In genomic region chr15:77215178-77215800, GRCm38 (mm10) we compare ENCODE assay signal across 9 mouse cellular contexts.
DNase-seq lines count a peak whose midpoint lies in the region; ATAC-seq lines count a peak whose summit lies in the region.
"Had no signal": no experiment of that assay in that cellular context is flagged by ENCODE, and none has a peak within 500 bp of the region (broad histone marks: within the 10 kb centered on the region; RNA-seq: fewer than 3 reads in every experiment).

No protein-coding gene starts in this region.

- DNase-seq in heart, adult 9 months (ENCODE audit: low spot score in 2 of 2) = peak; percentile 44
- DNase-seq in heart, adult 8-10 months (ENCODE audit: low spot score) = no peak
- peak; percentile 64 for DNase-seq in ES-CJ7 (ENCODE audit: low read depth, low spot score)
- DNase-seq in gastrocnemius, postnatal 25 days = peak; percentile 42
- no peak for DNase-seq in T-cell, adult 2 months (ENCODE audit: low spot score)
- no peak for DNase-seq in spleen, adult 12 weeks (ENCODE audit: low spot score)
- DNase-seq in layer of hippocampus, postnatal 14 days (ENCODE audit: low spot score in 2 of 2) = no peak

- H3K27me3 ChIP-seq in limb, embryonic 15.5 days = no peaks in the 10 kb centered on the region
- H3K27me3 ChIP-seq: liver, embryonic 15.5 days had no signal

- no peak overlapping the region for H3K4me3 ChIP-seq in limb, embryonic 15.5 days
- H3K4me3 ChIP-seq: liver, embryonic 15.5 days had no signal

- no peaks in the 10 kb centered on the region for H3K9me3 ChIP-seq in limb, embryonic 15.5 days
- H3K9me3 ChIP-seq: liver, embryonic 15.5 days had no signal

- peak overlapping the region; percentile 3; the same call in 1 of the 2 replicates for H3K4me2 ChIP-seq in limb, embryonic 15.5 days
- H3K4me2 ChIP-seq: liver, embryonic 15.5 days had no signal

- no peak overlapping the region for H3K9ac ChIP-seq in limb, embryonic 15.5 days
- H3K9ac ChIP-seq: liver, embryonic 15.5 days had no signal

- WGBS in limb, embryonic 15.5 days = 7% methylated on average over 5 of the region's 5 CpGs

- peak overlapping the region; percentile 76 for H3K27ac ChIP-seq in limb, embryonic 15.5 days
- H3K27ac ChIP-seq: liver, embryonic 15.5 days had no signal

- no peaks in the 10 kb centered on the region for H3K36me3 ChIP-seq in limb, embryonic 15.5 days
- H3K36me3 ChIP-seq: liver, embryonic 15.5 days had no signal

- H3K4me1 ChIP-seq in limb, embryonic 15.5 days = peaks cover 60% of the 10 kb centered on the region

- no peak for ATAC-seq in limb, embryonic 15.5 days (ENCODE audit: insufficient number of reproducible peaks, low FRiP score, low TSS enrichment, low read depth)

Comparison
In these comparisons a context has a peak if more than half of its experiments do, and no peak if none do; other contexts are left out.
1. DNase-seq: peak in heart, adult 9 months (2 of 2), ES-CJ7 (single experiment) and gastrocnemius, postnatal 25 days (single experiment); none in heart, adult 8-10 months (single experiment), T-cell, adult 2 months (single experiment), spleen, adult 12 weeks (single experiment) and layer of hippocampus, postnatal 14 days (0 of 2).